Mouse (Mus musculus) CH12.LX (cell line): ENCODE data around the gene Xylb. TPM values are rescaled to one million over a fixed set of nuclear protein-coding genes. Genes with fewer than 3 reads are reported as not detected.

Experiments used
- DNase-seq: peaks from one replicate; pipeline ENCODE4 v3.0.0-alpha.2; 2013; ENCODE audit errors: extremely low read depth
- H3K27ac ChIP-seq: 2 replicates; pipeline ENCODE4 v1.5.1; 2012; ENCODE audit warnings: low read depth, mild to moderate bottlenecking, control low read depth, moderate library complexity; ENCODE audit not compliant: insufficient read depth
- H3K27me3 ChIP-seq: replicated peaks from 2 replicates; pipeline ENCODE3; 2012; ENCODE audit warnings: inconsistent platforms
- H3K36me3 ChIP-seq, 2 experiments: replicated peaks in 1 of 2; 2 replicates each; pipeline versions ENCODE3 to v1.6.1; 2012; ENCODE audit warnings: inconsistent platforms in 1 of 2, low read length in 1 of 2, mild to moderate bottlenecking in 1 of 2, mixed read lengths in 1 of 2, moderate library complexity in 1 of 2; ENCODE audit not compliant: control insufficient read depth in 1 of 2, insufficient read depth in 1 of 2
- H3K4me1 ChIP-seq, 2 experiments: 2 replicates each; pipeline ENCODE4 v1.6.1; 2012; ENCODE audit warnings: inconsistent platforms in 1 of 2, moderate library complexity in 1 of 2; ENCODE audit not compliant: insufficient read depth in 2 of 2, control insufficient read depth in 1 of 2
- H3K4me2 ChIP-seq: 2 replicates; pipeline ENCODE4 v1.6.1; 2012; ENCODE audit warnings: low read depth, mild to moderate bottlenecking, control low read depth; ENCODE audit not compliant: poor library complexity, insufficient read depth, severe bottlenecking
- H3K4me3 ChIP-seq, 3 experiments: fragments of 150-350 bp in 1 of 3; sonication (generic) in 1 of 3; replicated peaks in 1 of 3; 2 replicates each; pipeline versions ENCODE3 to v1.5.1; 2011 to 2012; ENCODE audit warnings: low read depth in 2 of 3, low read length in 2 of 3, mild to moderate bottlenecking in 2 of 3, moderate library complexity in 2 of 3, control low read depth in 1 of 3, improper control_type of control experiment in 1 of 3, inconsistent platforms in 1 of 3, mixed read lengths in 1 of 3; ENCODE audit not compliant: poor library complexity in 1 of 3
- H3K79me2 ChIP-seq: replicated peaks from 2 replicates; pipeline ENCODE4 v1.6.1; 2012; ENCODE audit warnings: mild to moderate bottlenecking, moderate library complexity; ENCODE audit not compliant: control insufficient read depth, poor library complexity, insufficient read depth, severe bottlenecking; ENCODE audit errors: extremely low read depth
- H3K9ac ChIP-seq: 2 replicates; pipeline ENCODE4 v1.6.1; 2012; ENCODE audit warnings: low read depth, mild to moderate bottlenecking, control low read depth, moderate library complexity; ENCODE audit not compliant: insufficient read depth
- H3K9me3 ChIP-seq: replicated peaks from 2 replicates; pipeline ENCODE3; 2012; ENCODE audit warnings: low read length, inconsistent platforms, mixed read lengths
- BHLHE40 ChIP-seq: IDR thresholded peaks from 2 replicates; pipeline ENCODE4 v1.6.1; 2011; ENCODE audit warnings: mild to moderate bottlenecking, low read depth, low read length, improper control_type of control experiment
- CHD1 ChIP-seq: IDR thresholded peaks from 2 replicates; pipeline ENCODE4 v1.6.1; 2012; ENCODE audit warnings: low read depth, low read length, improper control_type of control experiment, inconsistent platforms
- CHD2 ChIP-seq: IDR thresholded peaks from 2 replicates; pipeline ENCODE4 v1.6.1; 2011; ENCODE audit warnings: low read length, improper control_type of control experiment
- CTCF ChIP-seq, 2 experiments: IDR thresholded peaks in 1 of 2; conservative IDR thresholded peaks in 1 of 2; 2 replicates each; pipeline ENCODE4 v1.5.1; 2011 to 2012; ENCODE audit warnings: low read depth in 2 of 2, low read length in 2 of 2, improper control_type of control experiment in 1 of 2, inconsistent platforms in 1 of 2, mild to moderate bottlenecking in 1 of 2, moderate library complexity in 1 of 2
- E2F4 ChIP-seq: IDR thresholded peaks from 2 replicates; pipeline ENCODE4 v1.6.1; 2011; ENCODE audit warnings: low read depth, low read length, improper control_type of control experiment; ENCODE audit not compliant: insufficient replicate concordance
- ETS1 ChIP-seq: conservative IDR thresholded peaks from 2 replicates; pipeline ENCODE4 v1.6.1; 2012; ENCODE audit warnings: low read depth, mild to moderate bottlenecking, inconsistent platforms, low read length, improper control_type of control experiment, moderate library complexity
- GABPA ChIP-seq: IDR thresholded peaks from 2 replicates; pipeline ENCODE4 v1.6.1; 2012; ENCODE audit warnings: low read depth, low read length, improper control_type of control experiment, inconsistent platforms; ENCODE audit not compliant: insufficient replicate concordance
- IRF4 ChIP-seq: IDR thresholded peaks from 2 replicates; pipeline ENCODE4 v1.6.1; 2014; ENCODE audit warnings: low read depth, mild to moderate bottlenecking, inconsistent platforms, low read length, improper control_type of control experiment
- JUND ChIP-seq: conservative IDR thresholded peaks from 2 replicates; pipeline ENCODE4 v1.6.1; 2011; ENCODE audit warnings: low read depth, low read length, improper control_type of control experiment
- MEF2A ChIP-seq: IDR thresholded peaks from 2 replicates; pipeline ENCODE4 v1.6.1; 2014; ENCODE audit warnings: low read depth, mild to moderate bottlenecking, inconsistent platforms, low read length, improper control_type of control experiment, borderline replicate concordance
- MXI1 ChIP-seq: IDR thresholded peaks from 2 replicates; pipeline ENCODE4 v1.6.1; 2011; ENCODE audit warnings: mild to moderate bottlenecking, low read depth, low read length, improper control_type of control experiment
- MYC ChIP-seq: IDR thresholded peaks from 2 replicates; pipeline ENCODE4 v1.6.1; 2011; ENCODE audit warnings: low read depth, mild to moderate bottlenecking, improper control_type of control experiment, low read length
- POLR2A ChIP-seq: IDR thresholded peaks from 2 replicates; pipeline ENCODE4 v1.6.1; 2011; ENCODE audit warnings: low read depth, mild to moderate bottlenecking, improper control_type of control experiment, low read length
- SIN3A ChIP-seq: IDR thresholded peaks from 2 replicates; pipeline ENCODE4 v1.6.1; 2012; ENCODE audit warnings: low read length, improper control_type of control experiment, inconsistent platforms
- dilution Hi-C: fragments of 300-500 bp; cut with MboI; formaldehyde crosslinking; loops from 2 replicates; pipeline ENCODE4 v1.14.3; 2020; ENCODE audit warnings: low sequenced_read_pairs; ENCODE audit not compliant: extremely low pct_unique_long_range_greater_than_20kb, extremely low pct_ligation_motif_present
- in situ Hi-C: fragments of 300-500 bp; cut with MboI; formaldehyde crosslinking; loops from 3 replicates; pipeline ENCODE4 v1.14.3; 2019; ENCODE audit warnings: low sequenced_read_pairs, low pct_ligation_motif_present, low pct_unique_long_range_greater_than_20kb, mixed read lengths
- polyA plus RNA-seq: library from polyadenylated mRNA; unstranded; fragments of >175 nt; gene quantifications from 2 replicates; pipeline ENCODE4 v1.2.1, GENCODE M21; 2012; ENCODE audit warnings: low read depth; ENCODE audit not compliant: insufficient read length
- total RNA-seq, 2 experiments: library from RNA; depleted of rRNA; stranded (reverse); fragments of 300-350 nt in 1 of 2; fragments of >200 nt in 1 of 2; gene quantifications; 2 replicates each; pipeline ENCODE4 v1.2.3; 2012 to 2014

Gene Xylb
- total and polyA plus RNA-seq, 3 experiments: 2.5 to 7.1 (median 4.8) TPM

- dilution Hi-C loops (no loop called here), in situ Hi-C loops (no loop called here)
- TF ChIP-seq CHD1: no peak
- no peak overlapping the region for H3K4me3 ChIP-seq
- H3K9me3 ChIP-seq: no peaks in the 10 kb centered on the region
- H3K4me1 ChIP-seq: 0 out of 4 replicates have a peak, but pooled peaks cover 0 to 3% of the 10 kb centered on the region in 2 experiments
- H3K27ac ChIP-seq: no peak overlapping the region
- no peak overlapping the region for H3K9ac ChIP-seq
- peaks cover 8 to 14% of the 10 kb centered on the region in 2 experiments for H3K36me3 ChIP-seq
- no peak for DNase-seq
- H3K27me3 ChIP-seq: no peaks in the 10 kb centered on the region
- no peaks in the 10 kb centered on the region for H3K79me2 ChIP-seq
- no peak overlapping the region for H3K4me2 ChIP-seq
These were observed 33.0 kb downstream of the Xylb start for GRCm38 (mm10) chr9:119390214-119390613.

DNA sequence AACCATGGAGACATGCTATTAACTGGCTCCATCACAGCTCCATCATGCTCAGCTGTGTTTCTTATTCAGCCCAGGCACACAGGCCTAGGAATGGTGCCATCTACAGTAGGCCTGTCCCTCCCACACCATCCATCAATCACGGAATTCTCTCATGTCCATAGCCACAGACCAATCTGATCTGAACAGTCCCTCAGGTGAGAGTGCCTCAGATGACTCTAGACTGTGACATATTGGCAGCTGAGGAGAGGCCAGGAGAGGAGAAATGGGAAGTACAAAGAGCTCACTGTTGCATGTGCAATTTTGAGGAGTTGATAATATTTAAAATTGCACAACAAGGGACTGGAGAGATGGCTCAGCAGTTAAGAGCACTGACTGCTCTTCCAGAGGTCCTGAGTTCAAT is 37.6 kb downstream of the Xylb start:
- Histone ChIP-seq H3K9ac (no peak overlapping the region), H3K27ac (no peak overlapping the region), H3K9me3 (peaks cover 3% of the 10 kb centered on the region), H3K79me2 (no peaks in the 10 kb centered on the region), H3K36me3 (peaks cover 8 to 11% of the 10 kb centered on the region in 2 experiments), H3K27me3 (peaks cover 11% of the 10 kb centered on the region), H3K4me1 (no peaks in the 10 kb centered on the region), H3K4me2 (no peak overlapping the region), H3K4me3 (no peak overlapping the region)
- TF ChIP-seq ETS1 (no peak), MEF2A (no peak), BHLHE40 (no peak), SIN3A (no peak), CTCF (conservative IDR thresholded peaks at IDR 0.05 in 1 of 2, IDR thresholded peaks at IDR 0.05 in 1 of 2; ENCODE audit: low read depth in 2 of 2, low read length in 2 of 2) (no peak), GABPA (no peak), MXI1 (no peak), MYC (no peak), E2F4 (no peak), CHD2 (no peak), JUND (no peak)
- in situ Hi-C loops: no loop called here
- dilution Hi-C loops: no loop called here
- DNase-seq: no peak

DNA sequence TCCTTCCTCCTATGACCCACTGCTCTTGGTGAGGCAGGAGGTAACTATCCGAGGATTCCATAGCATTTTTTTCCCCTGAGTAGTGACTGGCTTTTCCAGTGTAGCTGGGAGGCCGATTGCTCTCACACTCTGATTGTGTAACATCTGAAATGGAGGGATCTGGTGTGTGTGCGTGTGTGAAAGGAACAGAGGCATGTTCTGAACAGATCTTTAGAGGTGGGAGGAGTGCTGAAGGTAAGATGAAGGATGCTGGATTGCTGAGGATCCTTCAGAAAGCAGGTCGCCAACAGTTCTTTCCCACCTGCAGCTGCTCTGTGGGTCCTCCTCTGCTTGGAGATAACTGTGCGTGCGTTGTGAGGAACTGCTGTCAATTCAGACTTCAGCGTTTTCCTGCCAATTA is 44.2 kb downstream of the Xylb start:
- in situ Hi-C loops (no loop called here), dilution Hi-C loops (no loop called here)
- Histone ChIP-seq H3K27ac (no peak overlapping the region), H3K9ac (peak overlapping the region; percentile 13; the same call in 1 of the 2 replicates), H3K36me3 (no peaks in the 10 kb centered on the region), H3K4me2 (peak overlapping the region; percentile 86), H3K4me3 (peak overlapping the region; percentile 20 to 65 (median 52)), H3K9me3 (peaks cover 3% of the 10 kb centered on the region), H3K79me2 (no peaks in the 10 kb centered on the region), H3K27me3 (peaks cover 61% of the 10 kb centered on the region), H3K4me1 (peaks cover 0 to 29% of the 10 kb centered on the region in 2 experiments; a peak in 2 of 4 replicates)
- DNase-seq: no peak
- no peak for TF ChIP-seq JUND
- no peak for TF ChIP-seq ETS1
- no peak for TF ChIP-seq CHD2
- no peak for TF ChIP-seq IRF4
- TF ChIP-seq POLR2A: no peak
